Mouse (Mus musculus): ENCODE results near the gene Npff. TPM values are rescaled to one million over a fixed set of nuclear protein-coding genes. Genes with fewer than 3 reads are reported as not detected.
A peak's percentile ranks its signal among the peaks of the same experiment; 100 is the strongest.

Npff gene
- polyA plus RNA-seq, 1 experiment, result 0.84 TPM

DNA sequence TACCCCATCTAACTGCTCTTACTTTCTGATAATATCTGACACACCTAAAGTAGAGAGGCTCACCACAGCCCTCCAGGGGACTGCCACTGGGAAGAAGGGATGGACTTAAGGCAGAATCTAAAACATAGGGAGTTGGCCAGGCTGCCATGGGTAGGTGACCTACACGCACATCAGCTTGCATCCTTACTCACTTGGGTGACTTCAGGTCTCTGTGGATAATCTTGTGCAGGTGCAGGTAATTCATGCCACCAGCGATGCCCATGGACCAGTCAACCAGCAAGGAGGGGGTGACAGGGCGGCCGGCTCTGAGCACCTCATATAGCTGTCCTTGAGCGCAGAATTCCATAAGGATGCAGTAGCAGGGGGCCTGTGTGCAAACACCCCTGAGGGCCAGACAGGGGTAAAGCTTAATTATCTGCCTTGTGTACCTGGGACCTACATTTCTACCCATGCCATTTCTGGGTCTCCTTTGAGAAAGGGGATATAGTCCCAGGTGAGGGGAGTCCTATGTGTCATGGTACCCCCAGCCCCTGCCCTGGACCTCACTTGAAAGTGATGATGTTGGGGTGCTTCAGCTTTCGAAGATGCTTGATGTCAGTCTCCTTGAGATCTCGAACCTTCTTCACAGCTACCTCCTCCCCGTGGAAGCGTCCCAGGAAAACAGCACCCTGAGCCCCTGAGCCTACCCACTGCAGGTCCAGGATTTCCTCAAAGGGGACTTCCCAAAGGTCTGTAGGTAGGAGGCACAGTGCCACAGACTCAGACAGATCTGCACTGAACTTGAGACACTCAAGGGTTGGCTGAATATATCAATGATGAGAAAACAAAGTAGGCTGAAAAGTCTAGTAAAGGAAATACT, 20.6 kb downstream of the Npff start:
- H3K79me2 ChIP-seq (ENCODE audit: control insufficient read depth, insufficient read depth), result no peaks in the 10 kb centered on the region
- TF ChIP-seq SRF (IDR thresholded peaks at IDR 0.05; ENCODE audit: control insufficient read depth, insufficient read length, low read depth), result no peak
- TF ChIP-seq POLR2AphosphoS2 (IDR thresholded peaks at IDR 0.05; ENCODE audit: insufficient read length, low read depth), result peak; percentile 89

DNA sequence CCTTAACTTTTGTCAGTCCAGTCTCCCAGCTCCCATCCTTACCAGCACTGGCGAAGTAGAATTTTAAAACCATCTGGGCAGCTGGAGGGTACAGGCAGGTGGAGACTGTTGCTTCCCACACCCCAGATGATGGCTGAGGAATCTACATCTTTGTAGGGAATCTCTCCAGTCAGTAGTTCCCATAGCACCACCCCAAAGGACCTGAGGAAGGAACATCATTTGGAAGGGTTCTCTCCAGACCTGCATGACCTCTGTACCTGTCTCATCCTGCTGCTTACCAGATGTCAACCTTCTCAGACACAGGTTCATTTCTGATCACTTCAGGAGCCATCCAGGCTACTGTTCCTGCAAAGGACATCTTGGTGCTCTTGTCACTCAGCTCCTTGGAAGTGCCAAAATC, 21.3 kb downstream of the Npff start, which contains the start of gene Gm10337:
Gene Gm10337 (plus strand): TSS at position 276 of the 400 bp plus-strand sequence.
- H3K27me3 ChIP-seq (ENCODE audit: control insufficient read depth, insufficient read depth, insufficient read length), result no peaks in the 10 kb centered on the region
- H3K79me2 ChIP-seq (ENCODE audit: control insufficient read depth, insufficient read depth), result no peaks in the 10 kb centered on the region
- H3K4me2 ChIP-seq (ENCODE audit: low read depth), result no peak within 1 kb of the TSS
- no peak within 1 kb of the TSS for H3K4me3 ChIP-seq
- H3ac ChIP-seq (ENCODE audit: control insufficient read depth, insufficient read length), result no peak within 1 kb of the TSS
- H3K36me3 ChIP-seq (ENCODE audit: control insufficient read depth, insufficient read depth), result peaks cover 63% of the 10 kb centered on the region
- TF ChIP-seq USF1 (IDR thresholded peaks at IDR 0.05; ENCODE audit: low read depth) (no peak), MYOD1 (IDR thresholded peaks at IDR 0.05; ENCODE audit: control insufficient read depth in 1 of 3, insufficient read length in 2 of 3, low read depth in 2 of 3) (no peak), POLR2AphosphoS2 (IDR thresholded peaks at IDR 0.05; ENCODE audit: insufficient read length, low read depth) (no peak), POLR2A (IDR thresholded peaks at IDR 0.05; ENCODE audit: insufficient read length, low read depth) (no peak), MAX (IDR thresholded peaks at IDR 0.05; ENCODE audit: low read depth) (no peak), E2F4 (IDR thresholded peaks at IDR 0.05; ENCODE audit: insufficient read depth) (no peak), REST (IDR thresholded peaks at IDR 0.05; ENCODE audit: insufficient read depth, insufficient read length) (no peak), TCF12 (IDR thresholded peaks at IDR 0.05; ENCODE audit: insufficient read depth, poor library complexity, severe bottlenecking) (no peak), SRF (IDR thresholded peaks at IDR 0.05; ENCODE audit: control insufficient read depth, insufficient read length, low read depth) (no peak), MYOG (IDR thresholded peaks at IDR 0.05; ENCODE audit: control insufficient read depth in 1 of 3, insufficient read depth in 1 of 3, insufficient read length in 2 of 3, low read depth in 2 of 3) (no peak), TCF3 (IDR thresholded peaks at IDR 0.05; ENCODE audit: insufficient read length, low read depth) (no peak), CEBPB (IDR thresholded peaks at IDR 0.05; ENCODE audit: insufficient read depth, poor library complexity, severe bottlenecking) (no peak)

More for the DNA sequence above, 20.6 kb downstream of the Npff start:
- H3K4me3 ChIP-seq, result no peak overlapping the region
- H3K27me3 ChIP-seq (ENCODE audit: control insufficient read depth, insufficient read depth, insufficient read length), result no peaks in the 10 kb centered on the region
- no peak overlapping the region for H3K4me2 ChIP-seq (ENCODE audit: low read depth)
- peaks cover 56% of the 10 kb centered on the region for H3K36me3 ChIP-seq (ENCODE audit: control insufficient read depth, insufficient read depth)
- H3ac ChIP-seq (ENCODE audit: control insufficient read depth, insufficient read length), result no peak overlapping the region

DNA sequence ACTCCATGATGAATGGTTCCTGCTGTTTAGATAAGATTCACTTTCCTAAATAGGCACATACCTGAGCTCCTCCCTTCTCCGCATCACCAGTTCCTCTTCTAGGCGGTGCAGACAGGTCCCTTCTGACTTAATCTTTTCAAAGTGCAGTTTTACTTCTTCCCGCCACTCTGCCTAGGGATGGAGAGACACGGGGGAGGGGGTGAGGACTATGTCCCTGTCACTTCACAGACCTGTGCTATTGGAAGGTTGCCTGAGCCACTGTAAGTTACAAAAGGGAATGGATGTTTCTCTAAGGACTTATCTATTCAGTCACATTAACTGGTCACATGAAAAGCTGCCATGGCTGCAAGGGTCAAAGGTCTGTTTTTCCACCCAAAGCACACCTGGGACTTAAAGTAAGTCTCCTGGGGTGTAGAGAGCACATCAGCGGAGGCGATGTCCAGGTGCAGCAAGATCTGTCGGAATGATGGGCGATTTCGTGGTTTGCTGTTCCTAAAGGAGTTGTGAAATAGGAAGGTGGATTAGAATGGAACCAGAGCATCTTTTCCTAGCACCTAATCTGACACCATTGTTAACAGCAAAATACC, 22.4 kb downstream of the Npff start:
- Histone ChIP-seq H3K36me3 (ENCODE audit: control insufficient read depth, insufficient read depth) (peaks cover 74% of the 10 kb centered on the region), H3K79me2 (ENCODE audit: control insufficient read depth, insufficient read depth) (peaks cover 6% of the 10 kb centered on the region), H3K4me3 (no peak overlapping the region), H3ac (ENCODE audit: control insufficient read depth, insufficient read length) (no peak overlapping the region), H3K27me3 (ENCODE audit: control insufficient read depth, insufficient read depth, insufficient read length) (no peaks in the 10 kb centered on the region), H3K4me2 (ENCODE audit: low read depth) (no peak overlapping the region)
- TF ChIP-seq POLR2AphosphoS2 (IDR thresholded peaks at IDR 0.05; ENCODE audit: insufficient read length, low read depth), result peak; percentile 35
- no peak for TF ChIP-seq USF1 (IDR thresholded peaks at IDR 0.05; ENCODE audit: low read depth)
- TF ChIP-seq CEBPB (IDR thresholded peaks at IDR 0.05; ENCODE audit: insufficient read depth, poor library complexity, severe bottlenecking), result no peak
- TF ChIP-seq TCF12 (IDR thresholded peaks at IDR 0.05; ENCODE audit: insufficient read depth, poor library complexity, severe bottlenecking), result no peak
- no peak for TF ChIP-seq MAX (IDR thresholded peaks at IDR 0.05; ENCODE audit: low read depth)
- no peak for TF ChIP-seq E2F4 (IDR thresholded peaks at IDR 0.05; ENCODE audit: insufficient read depth)

DNA sequence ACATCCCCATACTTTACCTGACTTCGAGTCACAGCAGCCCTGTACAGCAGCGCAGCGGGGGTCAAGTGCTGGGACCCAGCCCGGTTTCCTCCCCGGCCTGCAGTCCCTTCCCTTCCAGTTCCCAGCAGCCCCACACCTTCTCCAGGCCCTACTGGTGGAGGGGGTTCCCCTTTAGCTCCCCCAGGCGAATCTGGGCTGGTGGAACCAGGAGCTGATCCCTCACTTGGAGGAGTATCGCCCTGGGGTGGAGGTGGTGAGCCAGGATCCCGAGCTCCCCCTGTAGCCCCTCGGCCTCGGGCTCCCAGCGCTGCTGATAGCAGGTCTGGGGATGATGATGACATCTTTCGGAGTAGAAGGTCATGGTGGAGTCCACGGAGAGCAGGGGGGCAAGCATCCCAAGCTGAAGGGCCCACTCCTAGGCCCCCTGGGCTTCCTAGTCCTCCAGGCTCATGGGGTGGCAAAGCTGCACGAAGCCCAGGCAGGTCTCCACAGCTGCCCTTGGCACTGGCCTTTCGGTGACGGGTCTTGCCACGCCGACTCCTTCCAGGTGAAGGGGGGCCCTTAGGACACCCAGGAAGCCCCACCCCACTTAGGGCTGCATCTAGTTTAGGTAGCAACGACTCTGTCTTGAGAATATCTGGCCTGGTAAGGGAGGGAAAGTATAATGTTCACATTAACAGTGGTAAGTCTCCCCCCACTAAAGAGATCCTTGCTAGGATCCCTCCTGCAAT, 23.5 kb downstream of the Npff start:
- TF ChIP-seq POLR2AphosphoS2 (IDR thresholded peaks at IDR 0.05; ENCODE audit: insufficient read length, low read depth), result peak; percentile 61
- no peak for TF ChIP-seq CEBPB (IDR thresholded peaks at IDR 0.05; ENCODE audit: insufficient read depth, poor library complexity, severe bottlenecking)
- peaks cover 14% of the 10 kb centered on the region for H3K79me2 ChIP-seq (ENCODE audit: control insufficient read depth, insufficient read depth)
- no peak overlapping the region for H3K4me2 ChIP-seq (ENCODE audit: low read depth)
- H3K36me3 ChIP-seq (ENCODE audit: control insufficient read depth, insufficient read depth), result peaks cover 85% of the 10 kb centered on the region
- no peak overlapping the region for H3ac ChIP-seq (ENCODE audit: control insufficient read depth, insufficient read length)
- no peak overlapping the region for H3K4me3 ChIP-seq
- no peaks in the 10 kb centered on the region for H3K27me3 ChIP-seq (ENCODE audit: control insufficient read depth, insufficient read depth, insufficient read length)

DNA sequence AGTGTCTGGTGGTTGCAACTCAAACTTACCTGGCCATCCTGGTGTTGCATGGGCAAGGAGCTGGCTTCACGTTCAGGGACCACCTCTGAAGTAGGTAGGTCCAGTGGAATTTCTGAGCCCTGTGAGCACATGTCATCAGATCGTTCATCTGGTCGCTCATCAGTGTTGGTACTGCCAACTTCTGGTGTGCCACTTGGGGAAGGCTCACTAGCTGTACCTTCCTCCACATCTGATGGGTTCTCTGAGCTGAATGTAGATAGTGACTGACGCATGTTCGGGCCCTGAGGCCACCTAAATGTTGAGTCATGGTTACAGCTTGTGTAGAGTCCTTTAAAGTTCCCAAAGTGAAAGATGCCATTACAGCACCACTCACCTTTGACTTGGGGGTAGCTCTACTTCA, 24.3 kb downstream of the Npff start:
- peaks cover 93% of the 10 kb centered on the region for H3K36me3 ChIP-seq (ENCODE audit: control insufficient read depth, insufficient read depth)
- peaks cover 21% of the 10 kb centered on the region for H3K79me2 ChIP-seq (ENCODE audit: control insufficient read depth, insufficient read depth)
- no peak overlapping the region for H3K4me2 ChIP-seq (ENCODE audit: low read depth)
- no peak overlapping the region for H3ac ChIP-seq (ENCODE audit: control insufficient read depth, insufficient read length)
- no peaks in the 10 kb centered on the region for H3K27me3 ChIP-seq (ENCODE audit: control insufficient read depth, insufficient read depth, insufficient read length)
- H3K4me3 ChIP-seq, result no peak overlapping the region
- TF ChIP-seq USF1 (IDR thresholded peaks at IDR 0.05; ENCODE audit: low read depth) (no peak), MYOG (IDR thresholded peaks at IDR 0.05; ENCODE audit: control insufficient read depth in 1 of 3, insufficient read depth in 1 of 3, insufficient read length in 2 of 3, low read depth in 2 of 3) (no peak), E2F4 (IDR thresholded peaks at IDR 0.05; ENCODE audit: insufficient read depth) (no peak), MYOD1 (IDR thresholded peaks at IDR 0.05; ENCODE audit: control insufficient read depth in 1 of 3, insufficient read length in 2 of 3, low read depth in 2 of 3) (no peak), POLR2AphosphoS2 (IDR thresholded peaks at IDR 0.05; ENCODE audit: insufficient read length, low read depth) (peak; percentile 81), REST (IDR thresholded peaks at IDR 0.05; ENCODE audit: insufficient read depth, insufficient read length) (no peak), CEBPB (IDR thresholded peaks at IDR 0.05; ENCODE audit: insufficient read depth, poor library complexity, severe bottlenecking) (no peak), POLR2A (IDR thresholded peaks at IDR 0.05; ENCODE audit: insufficient read length, low read depth) (no peak)
